Mouse (Mus musculus): Measurements from ENCODE around the gene Kri1. TPM values are rescaled to one million over a fixed set of nuclear protein-coding genes. Genes with fewer than 3 reads are reported as not detected.

The Kri1 gene
- polyA plus RNA-seq, 1 experiment from 2014 or later = 8.7 TPM

GRCm38 (mm10) chr9:21236991-21237367, 50.8 kb downstream of the Kri1 start:
- TF ChIP-seq CTCF (IDR thresholded peaks at IDR 0.05; ENCODE audit: low read depth) = no peak
- 69% methylated on average over 25 of the region's 25 CpGs for WGBS
- Histone ChIP-seq H3K4me2 (ENCODE audit: low read length) (peak overlapping the region; percentile 86), H3K27me3 (ENCODE audit: insufficient read depth, low read length) (no peaks in the 10 kb centered on the region), H3K4me1 (replicated peaks; ENCODE audit: insufficient read depth, low read length) (peaks cover 10% of the 10 kb centered on the region), H3K9me3 (replicated peaks; ENCODE audit: low read length) (no peaks in the 10 kb centered on the region), H3K36me3 (ENCODE audit: insufficient read depth, low read length) (peaks cover 19% of the 10 kb centered on the region), H3K4me3 (replicated peaks; ENCODE audit: low read depth, low read length) (peak overlapping the region; percentile 97; the same call in 1 of the 2 replicates), H3K9ac (ENCODE audit: low read depth, low read length) (peak overlapping the region; percentile 95; the same call in 1 of the 2 replicates), H3K27ac (peak overlapping the region; percentile 92; the same call in 1 of the 2 replicates)
- ATAC-seq (replicated peaks; ENCODE audit: low FRiP score, low read depth) (no peak), DNase-seq (ENCODE audit: low spot score) (no peak)

GRCm38 (mm10) chr9:21235341-21235740, 52.4 kb downstream of the Kri1 start:
- H3K9me3 ChIP-seq (replicated peaks; ENCODE audit: low read length) = no peaks in the 10 kb centered on the region
- H3K27me3 ChIP-seq (ENCODE audit: insufficient read depth, low read length) = no peaks in the 10 kb centered on the region
- H3K27ac ChIP-seq = no peak overlapping the region
- 81% methylated on average over 4 of the region's 4 CpGs for WGBS
- no peak overlapping the region for H3K9ac ChIP-seq (ENCODE audit: low read depth, low read length)
- no peak for ATAC-seq (replicated peaks; ENCODE audit: low FRiP score, low read depth)
- peaks cover 19% of the 10 kb centered on the region for H3K36me3 ChIP-seq (ENCODE audit: insufficient read depth, low read length)
- H3K4me2 ChIP-seq (ENCODE audit: low read length) = no peak overlapping the region
- H3K4me1 ChIP-seq (replicated peaks; ENCODE audit: insufficient read depth, low read length) = peaks cover 10% of the 10 kb centered on the region
- no peak for TF ChIP-seq CTCF (IDR thresholded peaks at IDR 0.05; ENCODE audit: low read depth)
- DNase-seq (ENCODE audit: low spot score) = no peak
- no peak overlapping the region for H3K4me3 ChIP-seq (replicated peaks; ENCODE audit: low read depth, low read length)

GRCm38 (mm10) chr9:21233805-21234204, 54.0 kb downstream of the Kri1 start:
- H3K4me3 ChIP-seq (replicated peaks; ENCODE audit: low read depth, low read length) = no peak overlapping the region
- WGBS = 89% methylated on average over 28 of the region's 28 CpGs
- H3K9ac ChIP-seq (ENCODE audit: low read depth, low read length) = no peak overlapping the region
- DNase-seq (ENCODE audit: low spot score) (no peak), ATAC-seq (replicated peaks; ENCODE audit: low FRiP score, low read depth) (no peak)
- no peaks in the 10 kb centered on the region for H3K27me3 ChIP-seq (ENCODE audit: insufficient read depth, low read length)
- peaks cover 19% of the 10 kb centered on the region for H3K36me3 ChIP-seq (ENCODE audit: insufficient read depth, low read length)
- peaks cover 10% of the 10 kb centered on the region for H3K4me1 ChIP-seq (replicated peaks; ENCODE audit: insufficient read depth, low read length)
- H3K4me2 ChIP-seq (ENCODE audit: low read length) = no peak overlapping the region
- no peak overlapping the region for H3K27ac ChIP-seq
- TF ChIP-seq CTCF (IDR thresholded peaks at IDR 0.05; ENCODE audit: low read depth) = no peak
- H3K9me3 ChIP-seq (replicated peaks; ENCODE audit: low read length) = no peaks in the 10 kb centered on the region

GRCm38 (mm10) chr9:21233366-21233765, 54.4 kb downstream of the Kri1 start:
- no peak overlapping the region for H3K4me3 ChIP-seq (replicated peaks; ENCODE audit: low read depth, low read length)
- TF ChIP-seq CTCF (IDR thresholded peaks at IDR 0.05; ENCODE audit: low read depth) = no peak
- H3K27me3 ChIP-seq (ENCODE audit: insufficient read depth, low read length) = no peaks in the 10 kb centered on the region
- peaks cover 10% of the 10 kb centered on the region for H3K4me1 ChIP-seq (replicated peaks; ENCODE audit: insufficient read depth, low read length)
- WGBS = 95% methylated on average over 29 of the region's 29 CpGs
- H3K9ac ChIP-seq (ENCODE audit: low read depth, low read length) = no peak overlapping the region
- H3K4me2 ChIP-seq (ENCODE audit: low read length) = no peak overlapping the region
- no peaks in the 10 kb centered on the region for H3K9me3 ChIP-seq (replicated peaks; ENCODE audit: low read length)
- no peak for ATAC-seq (replicated peaks; ENCODE audit: low FRiP score, low read depth)
- H3K36me3 ChIP-seq (ENCODE audit: insufficient read depth, low read length) = peaks cover 19% of the 10 kb centered on the region
- no peak overlapping the region for H3K27ac ChIP-seq
- no peak for DNase-seq (ENCODE audit: low spot score)

- H3K36me3 ChIP-seq (ENCODE audit: insufficient read depth, low read length) = peaks cover 19% of the 10 kb centered on the region
- WGBS = 88% methylated on average over 5 of the region's 5 CpGs
Measured at GRCm38 (mm10) chr9:21232867-21233266, 54.9 kb downstream of the Kri1 start.

GRCm38 (mm10) chr9:21231551-21231950, 56.2 kb downstream of the Kri1 start:
- Histone ChIP-seq H3K4me1 (replicated peaks; ENCODE audit: insufficient read depth, low read length) (0 out of 2 replicates have a peak, but pooled peaks cover 11% of the 10 kb centered on the region), H3K36me3 (ENCODE audit: insufficient read depth, low read length) (peaks cover 19% of the 10 kb centered on the region), H3K9me3 (replicated peaks; ENCODE audit: low read length) (no peaks in the 10 kb centered on the region), H3K4me2 (ENCODE audit: low read length) (no peak overlapping the region), H3K4me3 (replicated peaks; ENCODE audit: low read depth, low read length) (no peak overlapping the region), H3K9ac (ENCODE audit: low read depth, low read length) (no peak overlapping the region), H3K27ac (no peak overlapping the region), H3K27me3 (ENCODE audit: insufficient read depth, low read length) (no peaks in the 10 kb centered on the region)
- TF ChIP-seq CTCF (IDR thresholded peaks at IDR 0.05; ENCODE audit: low read depth) = no peak
- ATAC-seq (replicated peaks; ENCODE audit: low FRiP score, low read depth) = 0 out of 2 replicates have a peak, but pooled peaks have one; percentile 10
- no peak for DNase-seq (ENCODE audit: low spot score)
- 66% methylated on average over 23 of the region's 23 CpGs for WGBS

More at GRCm38 (mm10) chr9:21232867-21233266, 54.9 kb downstream of the Kri1 start:
- Histone ChIP-seq H3K4me1 (replicated peaks; ENCODE audit: insufficient read depth, low read length) (peaks cover 12% of the 10 kb centered on the region), H3K27ac (no peak overlapping the region), H3K4me2 (ENCODE audit: low read length) (no peak overlapping the region), H3K27me3 (ENCODE audit: insufficient read depth, low read length) (no peaks in the 10 kb centered on the region), H3K9me3 (replicated peaks; ENCODE audit: low read length) (no peaks in the 10 kb centered on the region), H3K4me3 (replicated peaks; ENCODE audit: low read depth, low read length) (no peak overlapping the region), H3K9ac (ENCODE audit: low read depth, low read length) (no peak overlapping the region)
- ATAC-seq (replicated peaks; ENCODE audit: low FRiP score, low read depth) (no peak), DNase-seq (ENCODE audit: low spot score) (no peak)
- TF ChIP-seq CTCF (IDR thresholded peaks at IDR 0.05; ENCODE audit: low read depth) = no peak

GRCm38 (mm10) chr9:21227342-21227741, 60.4 kb downstream of the Kri1 start:
- 0 out of 2 replicates have a peak, but pooled peaks cover 11% of the 10 kb centered on the region for H3K4me1 ChIP-seq (replicated peaks; ENCODE audit: insufficient read depth, low read length)
- no peaks in the 10 kb centered on the region for H3K36me3 ChIP-seq (ENCODE audit: insufficient read depth, low read length)
- no peaks in the 10 kb centered on the region for H3K27me3 ChIP-seq (ENCODE audit: insufficient read depth, low read length)
- peak overlapping the region; percentile 11 for H3K4me3 ChIP-seq (replicated peaks; ENCODE audit: low read depth, low read length)
- H3K4me2 ChIP-seq (ENCODE audit: low read length) = peak overlapping the region; percentile 60
- ATAC-seq (replicated peaks; ENCODE audit: low FRiP score, low read depth) = peak; percentile 23; the same call in 1 of the 2 replicates
- TF ChIP-seq CTCF (IDR thresholded peaks at IDR 0.05; ENCODE audit: low read depth) = no peak
- peak overlapping the region; percentile 35; the same call in 1 of the 2 replicates for H3K9ac ChIP-seq (ENCODE audit: low read depth, low read length)
- DNase-seq (ENCODE audit: low spot score) = peak; percentile 52
- no peaks in the 10 kb centered on the region for H3K9me3 ChIP-seq (replicated peaks; ENCODE audit: low read length)
- 13% methylated on average over 16 of the region's 16 CpGs for WGBS
- H3K27ac ChIP-seq = no peak overlapping the region
